Mouse (Mus musculus) adrenal gland, adult 8-10 months (tissue): ENCODE data around the gene Rbfox3. TPM values are rescaled to one million over a fixed set of nuclear protein-coding genes. Genes with fewer than 3 reads are reported as not detected.

ENCODE experiments used
- DNase-seq: peaks from one replicate; pipeline ENCODE4 v3.0.0; 2022
- total RNA-seq, 4 experiments: library from RNA; stranded (reverse); gene quantifications; 2 replicates each; pipeline ENCODE4 v1.2.4; 2022

Gene Rbfox3
- total RNA-seq = 10 to 100 TPM in 1 of 4 experiments, 1 to 10 TPM in 3; 5.3 to 13.6 (median 7.8) TPM

DNA sequence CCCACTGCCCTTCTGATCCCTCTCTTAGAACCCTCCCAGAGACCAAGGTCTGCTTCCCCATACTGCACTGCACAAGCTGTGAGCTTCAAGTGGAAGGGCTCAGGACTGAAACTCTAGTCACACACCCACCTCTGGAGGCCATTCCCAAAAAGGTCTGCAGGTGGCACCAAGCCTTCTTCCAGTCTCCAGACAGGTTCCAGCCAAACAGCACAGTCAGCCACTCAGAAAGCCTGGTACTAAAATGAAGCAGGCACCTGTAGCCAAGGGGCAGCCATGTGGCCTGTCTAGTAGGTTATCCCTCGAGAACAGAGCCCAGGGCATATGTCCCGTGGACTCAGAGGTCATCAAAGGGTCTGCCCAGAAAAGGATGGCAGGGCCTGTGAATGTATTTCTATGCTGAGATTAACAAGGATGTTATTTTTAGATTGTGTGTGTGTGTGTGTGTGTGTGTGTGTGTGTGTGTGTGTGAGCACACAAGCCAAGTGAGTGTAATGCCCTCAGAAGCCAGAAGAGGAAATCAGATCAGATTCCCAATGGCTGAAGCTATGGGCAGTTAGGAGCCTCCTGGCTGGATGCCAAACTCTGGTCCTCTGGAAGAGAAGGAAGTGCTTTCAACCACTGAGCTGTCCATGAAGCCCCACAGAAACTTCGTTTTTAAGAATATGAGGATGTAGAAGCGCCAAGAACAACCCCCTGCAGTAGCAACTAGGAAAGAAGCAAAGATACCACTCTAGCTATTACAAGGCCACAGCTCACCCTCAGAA, at the start of gene Rbfox3:
Gene Rbfox3, minus strand, starts transcription at position 291 of the 764 bp plus-strand sequence.
- no peak for DNase-seq

- DNase-seq = no peak
Measured at GRCm38 (mm10) chr11:118960649-118961048, 49.3 kb upstream of the Rbfox3 start.

DNA sequence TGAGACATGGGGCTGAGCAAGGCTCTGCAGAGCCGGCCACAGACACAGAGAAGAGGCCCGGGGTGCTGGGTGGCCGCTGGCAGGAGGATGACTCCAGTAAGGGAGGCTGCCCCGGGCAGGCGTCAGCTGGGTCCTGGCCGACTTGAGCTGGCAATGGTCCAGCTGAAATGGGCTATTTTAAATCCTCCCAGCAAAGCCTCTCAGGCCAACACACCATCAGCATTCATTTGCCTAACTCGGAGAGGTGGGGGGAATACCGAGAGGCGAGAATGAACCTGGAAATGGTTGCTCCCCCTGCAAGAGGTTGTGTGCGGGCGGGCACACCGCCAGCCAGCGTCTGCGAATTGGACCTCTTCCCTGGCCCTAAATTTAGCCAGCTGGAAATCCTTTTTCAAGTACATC, 45.7 kb upstream of the Rbfox3 start:
- no peak for DNase-seq

DNA sequence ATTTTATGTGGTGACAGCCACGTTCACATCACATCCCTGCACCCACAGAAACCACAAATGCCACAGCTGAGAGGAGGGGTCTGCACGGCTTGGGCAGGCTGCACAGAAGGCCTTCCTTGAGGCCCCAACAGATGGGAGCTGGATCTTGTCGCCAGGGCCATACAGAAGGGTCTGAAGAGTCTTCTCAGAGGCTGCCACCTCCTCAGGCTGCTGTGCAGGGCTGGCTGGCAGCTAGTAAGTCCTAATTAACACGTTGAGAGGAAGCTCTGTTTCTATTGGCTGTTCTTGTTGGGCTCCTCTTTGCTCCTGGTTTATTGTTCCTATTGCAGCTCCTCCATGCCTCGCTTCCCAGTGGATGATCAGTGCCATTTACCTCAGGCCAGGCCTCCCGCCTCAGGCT, 43.6 kb upstream of the Rbfox3 start:
- no peak for DNase-seq

DNA sequence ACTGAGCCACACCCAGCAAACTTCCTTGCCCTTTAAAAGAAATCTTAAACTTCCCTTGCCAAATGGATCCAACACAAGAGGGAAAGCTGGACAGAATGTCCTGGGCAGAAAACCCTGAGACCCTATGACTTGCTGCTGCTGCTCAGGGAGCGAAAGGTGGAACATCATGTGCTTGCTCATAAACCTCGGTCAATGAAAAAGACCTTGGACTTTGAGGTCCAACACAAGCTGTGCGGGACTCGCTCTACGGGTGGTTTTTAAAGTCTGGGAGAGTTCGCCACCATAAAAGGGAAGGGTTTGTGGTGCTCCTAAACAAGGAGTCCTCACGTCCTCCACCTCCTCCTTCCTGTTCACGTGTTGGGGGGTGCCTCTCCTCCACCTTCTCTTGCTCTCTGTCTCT, 34.5 kb upstream of the Rbfox3 start:
- no peak for DNase-seq

GRCm38 (mm10) chr11:118941268-118941667, 29.9 kb upstream of the Rbfox3 start:
- DNase-seq = no peak

DNA sequence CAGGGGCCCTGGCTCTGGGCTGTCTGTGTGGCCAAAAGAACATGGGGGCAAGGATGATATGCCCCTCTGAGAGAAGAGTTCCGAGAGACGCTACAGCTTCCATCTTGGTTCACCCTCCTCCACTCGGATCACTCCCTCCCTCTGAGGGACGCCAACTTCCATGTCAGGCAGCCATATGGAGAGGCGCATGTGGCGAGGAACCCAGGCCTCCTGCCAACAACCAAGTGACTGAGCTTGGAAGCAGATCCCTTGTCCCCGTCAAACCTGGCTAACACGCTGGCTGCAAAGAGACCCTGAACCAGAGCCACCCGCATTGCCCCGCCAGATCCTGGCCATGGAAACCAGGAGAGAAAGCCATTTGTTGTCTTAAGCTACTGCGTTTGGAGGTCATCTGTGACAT, 29.1 kb upstream of the Rbfox3 start:
- no peak for DNase-seq

DNA sequence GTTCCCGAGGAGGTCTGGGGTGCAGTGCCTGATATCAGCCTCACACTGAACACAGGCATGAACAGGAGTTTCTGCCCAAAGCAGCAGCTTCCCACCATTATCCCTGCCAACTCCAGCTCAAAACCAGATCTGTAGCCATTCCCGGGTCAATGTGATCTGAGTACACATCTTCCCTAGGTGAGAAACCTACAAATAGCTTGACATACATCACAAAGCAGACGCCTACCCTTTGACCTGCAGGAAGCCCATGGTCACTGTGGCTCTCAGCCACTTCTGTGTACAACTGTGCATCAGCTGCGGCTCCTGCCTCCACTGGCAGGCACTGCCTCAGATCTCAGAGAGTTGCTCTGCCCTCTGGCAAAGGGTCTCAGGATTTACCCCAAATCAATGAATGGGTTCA, 28.3 kb upstream of the Rbfox3 start:
- no peak for DNase-seq

- no peak for DNase-seq
Measured at GRCm38 (mm10) chr11:118934925-118935324, 23.5 kb upstream of the Rbfox3 start.

DNA sequence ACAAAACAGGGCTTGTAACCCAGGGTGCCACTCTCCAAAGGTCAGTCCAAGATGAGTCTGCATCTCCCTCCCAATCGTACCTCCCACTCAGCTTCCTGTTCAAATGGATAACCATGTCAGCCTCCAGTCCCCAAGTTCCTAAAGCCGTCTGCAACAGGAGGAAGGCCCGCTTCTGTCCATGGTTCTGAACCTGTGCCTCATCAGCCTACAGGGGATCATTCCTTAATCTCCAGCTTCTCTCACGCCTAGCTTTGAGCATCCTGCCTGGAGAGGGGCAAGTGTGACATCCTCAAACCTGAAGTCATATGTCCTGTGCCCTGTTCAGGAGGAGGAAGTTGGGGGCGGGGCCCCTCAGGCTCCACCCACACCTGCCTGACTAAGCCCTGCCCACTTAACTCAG, 15.7 kb upstream of the Rbfox3 start:
- no peak for DNase-seq

- no peak for DNase-seq
Measured at GRCm38 (mm10) chr11:118921852-118922251, 10.5 kb upstream of the Rbfox3 start.

- DNase-seq = no peak
Measured at GRCm38 (mm10) chr11:118916423-118917030, 5.1 kb upstream of the Rbfox3 start.

GRCm38 (mm10) chr11:118915888-118916287, 4.5 kb upstream of the Rbfox3 start:
- DNase-seq = no peak

DNA sequence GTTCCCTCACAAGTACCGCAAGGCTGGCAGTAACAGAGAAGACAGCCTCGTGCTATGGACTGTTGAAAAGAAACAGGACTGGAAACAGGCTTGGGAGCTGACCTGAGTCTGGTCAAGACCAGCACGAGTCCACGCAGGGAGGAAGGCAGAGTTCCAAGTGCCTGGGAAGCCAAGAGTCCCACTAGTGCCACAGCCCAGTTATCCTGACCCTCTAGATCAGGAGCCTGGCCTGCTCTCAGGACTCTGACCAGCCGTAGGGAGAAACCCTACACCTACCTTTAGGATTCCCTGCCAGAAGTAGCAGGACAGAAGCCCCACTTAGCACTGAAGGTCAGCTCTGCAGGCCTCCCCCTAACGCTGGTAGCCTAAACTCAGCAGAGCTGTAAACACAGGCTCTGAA, 1.3 kb upstream of the Rbfox3 start:
- DNase-seq = no peak

DNA sequence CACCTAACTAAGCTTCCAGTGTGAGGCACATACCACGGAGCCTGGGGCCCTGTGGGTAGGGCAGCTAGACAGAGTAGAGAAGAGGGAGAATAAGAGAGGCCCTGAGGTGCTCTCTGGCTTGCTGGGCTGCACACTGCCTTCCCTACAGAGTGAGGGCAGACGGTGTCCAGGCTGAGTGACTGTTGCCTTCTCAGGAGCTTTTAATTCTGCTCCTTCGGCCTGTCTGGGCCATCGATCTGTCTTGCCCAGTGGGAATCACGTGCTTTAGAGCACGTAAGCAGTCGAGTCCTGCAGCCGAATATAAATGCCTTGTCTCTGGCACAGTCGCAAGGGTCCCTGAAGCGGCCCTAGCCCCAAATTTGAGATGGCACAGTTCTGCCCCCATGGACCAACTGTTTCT, 641 bp downstream of the Rbfox3 start:
- DNase-seq = no peak

- no peak for DNase-seq
Measured at GRCm38 (mm10) chr11:118909814-118910201, 1.6 kb downstream of the Rbfox3 start.

DNA sequence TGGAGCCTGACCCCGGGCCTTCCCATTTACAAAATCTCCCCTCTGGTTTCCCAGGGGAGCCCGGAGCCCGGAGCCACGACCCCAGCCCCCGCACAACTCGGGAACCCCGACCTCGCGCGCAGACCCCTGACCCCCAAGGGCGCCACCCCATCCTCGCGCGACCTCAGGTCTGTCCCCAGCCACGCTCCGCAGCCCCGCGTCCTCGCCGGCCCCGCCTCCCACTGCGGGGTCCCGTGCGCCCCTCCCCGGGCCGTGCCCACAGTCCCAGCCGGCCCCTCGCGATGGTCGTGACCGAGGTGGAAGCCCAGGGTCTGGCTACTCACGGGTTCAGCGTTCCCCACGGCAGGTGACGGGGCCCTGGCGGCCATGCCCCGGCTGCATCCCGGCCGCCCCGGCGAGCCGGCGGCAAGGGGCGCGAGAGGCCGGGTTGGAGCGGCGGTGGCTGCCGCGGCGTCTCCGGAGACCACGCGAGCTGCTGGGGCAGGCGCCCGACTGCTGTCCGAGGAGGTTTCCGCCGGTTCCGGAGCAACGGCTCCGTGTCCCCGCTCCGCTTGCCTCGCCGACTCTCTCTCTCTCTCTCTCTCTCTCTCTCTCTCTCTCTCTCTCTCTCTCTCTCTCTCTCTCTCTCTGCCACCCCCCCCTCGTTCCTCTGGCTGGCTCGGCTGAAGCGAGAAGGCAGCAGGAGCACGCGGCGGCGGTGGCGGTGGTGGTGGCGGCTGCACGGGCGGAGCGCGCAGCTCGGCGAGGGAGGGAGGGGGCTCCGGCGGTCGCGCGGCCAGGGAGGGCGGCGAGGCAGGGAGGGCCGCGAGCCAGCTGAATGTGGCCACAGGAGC, 2.2 kb downstream of the Rbfox3 start:
- DNase-seq = no peak

- DNase-seq = no peak
Measured at GRCm38 (mm10) chr11:118908431-118908980, 2.9 kb downstream of the Rbfox3 start.

- DNase-seq = no peak
Measured at GRCm38 (mm10) chr11:118907471-118908401, 3.7 kb downstream of the Rbfox3 start.

GRCm38 (mm10) chr11:118906824-118907470, 4.5 kb downstream of the Rbfox3 start:
- no peak for DNase-seq

GRCm38 (mm10) chr11:118906131-118906823, 5.1 kb downstream of the Rbfox3 start:
- no peak for DNase-seq
